ENCODE assay signal across 8 mouse cellular contexts in the genomic region with DNA sequence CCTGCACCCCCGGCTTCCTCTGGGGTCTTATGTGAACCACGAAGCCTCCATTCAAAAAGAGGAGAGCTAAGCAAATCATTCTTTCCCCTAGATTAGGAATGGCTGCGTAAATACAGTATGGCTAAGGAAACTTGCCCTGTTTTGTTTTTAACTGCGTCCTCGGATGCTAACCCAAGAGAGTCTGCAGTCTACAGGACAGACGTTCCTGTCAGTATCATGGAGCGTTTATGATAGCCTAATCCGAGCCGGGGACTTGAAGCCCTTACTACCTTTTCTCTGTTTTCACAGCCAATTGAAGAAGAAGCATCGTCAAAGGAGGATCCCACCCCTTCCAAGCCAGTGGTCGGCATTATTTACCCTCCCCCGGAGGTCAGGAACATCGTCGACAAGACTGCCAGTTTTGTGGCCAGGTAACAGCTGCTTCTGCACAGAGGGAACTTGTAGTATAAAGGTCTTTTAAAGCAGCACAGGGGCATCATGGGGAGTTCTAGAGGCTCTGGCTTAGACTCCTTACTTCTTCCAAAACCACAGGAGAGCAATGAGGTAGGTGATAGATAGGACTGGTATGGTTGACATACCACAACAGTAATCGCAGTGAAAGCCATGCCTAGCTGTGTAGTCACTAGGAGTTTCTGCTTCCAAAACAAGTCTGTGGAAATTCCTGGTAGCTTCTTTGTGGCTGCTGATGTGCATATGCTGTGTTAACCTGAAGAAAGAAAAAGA. TPM values are rescaled to one million over a fixed set of nuclear protein-coding genes. Genes with fewer than 3 reads are reported as not detected.
A peak's percentile ranks its signal among the peaks of the same experiment; 100 is the strongest.
DNase-seq lines count a peak whose midpoint lies in the region; ATAC-seq and TF ChIP-seq lines count a peak whose summit lies in the region.

No protein-coding gene starts in this region.

- peak overlapping the region; percentile 79 for H3K4me2 ChIP-seq in intestine, embryonic 14.5 days (ENCODE audit: low read length)
- H3K4me2 ChIP-seq in neural tube, embryonic 12.5 days (replicated peaks): peak overlapping the region; percentile 95

- no peak for TF ChIP-seq CTCF in lung, adult 2 months (IDR thresholded peaks at IDR 0.05; ENCODE audit: insufficient read depth, low read length)

- WGBS in lung, adult 2 months: 5% methylated on average over 15 of the region's 15 CpGs
- 7% methylated on average over 15 of the region's 15 CpGs for WGBS in intestine, embryonic 14.5 days
- WGBS in neural tube, embryonic 12.5 days: 7% methylated on average over 15 of the region's 15 CpGs

- H3K9ac ChIP-seq in intestine, embryonic 14.5 days (ENCODE audit: low read length): peak overlapping the region; percentile 78
- H3K9ac ChIP-seq in neural tube, embryonic 12.5 days: peak overlapping the region; percentile 91

- H3K36me3 ChIP-seq in intestine, embryonic 14.5 days (ENCODE audit: control insufficient read depth, insufficient read depth, low read length): peaks cover 46% of the 10 kb centered on the region
- peaks cover 43% of the 10 kb centered on the region for H3K36me3 ChIP-seq in neural tube, embryonic 12.5 days

- peak overlapping the region; percentile 96 for H3K4me3 ChIP-seq in lung, adult 2 months (replicated peaks; ENCODE audit: extremely low read depth, low read depth, low read length)
- H3K4me3 ChIP-seq in intestine, embryonic 14.5 days (ENCODE audit: low read depth, low read length): peak overlapping the region; percentile 67
- peak overlapping the region; percentile 85 for H3K4me3 ChIP-seq in neural tube, embryonic 12.5 days

- no peaks in the 10 kb centered on the region for H3K27me3 ChIP-seq in intestine, embryonic 14.5 days (replicated peaks; ENCODE audit: control insufficient read depth, insufficient read depth, low read length)
- no peaks in the 10 kb centered on the region for H3K27me3 ChIP-seq in neural tube, embryonic 12.5 days (replicated peaks)

- ATAC-seq in common myeloid progenitor, adult 5-6 weeks (replicated peaks; ENCODE audit: low read depth, poor library complexity, severe bottlenecking): 0 out of 2 replicates have a peak, but pooled peaks have one; percentile 8
- no peak for ATAC-seq in intestine, embryonic 14.5 days (replicated peaks; ENCODE audit: low FRiP score, low TSS enrichment, low read depth)
- 0 out of 2 replicates have a peak, but pooled peaks have one; percentile 5 for ATAC-seq in neural tube, embryonic 12.5 days (ENCODE audit: low FRiP score, low read depth)
- ATAC-seq in erythroid progenitor cell, adult 5-6 weeks (replicated peaks; ENCODE audit: low FRiP score, poor library complexity, severe bottlenecking): no peak
- ATAC-seq in cerebellum, adult (ENCODE audit: insufficient number of reproducible peaks, low FRiP score, low TSS enrichment): no peak

- no peak for DNase-seq in lung, adult 2 months
- no peak for DNase-seq in lung, postnatal 4 days
- DNase-seq in intestine, embryonic 14.5 days (ENCODE audit: low spot score): no peak
- DNase-seq in embryo, embryonic 10 days (ENCODE audit: low spot score): no peak

- peaks cover 5% of the 10 kb centered on the region; the same call in 1 of the 2 replicates for H3K4me1 ChIP-seq in lung, adult 2 months (ENCODE audit: control insufficient read depth, insufficient read depth, low read length)
- H3K4me1 ChIP-seq in intestine, embryonic 14.5 days (replicated peaks; ENCODE audit: control insufficient read depth, insufficient read depth, low read length): peaks cover 17% of the 10 kb centered on the region
- H3K4me1 ChIP-seq in neural tube, embryonic 12.5 days: peaks cover 31% of the 10 kb centered on the region

- TF ChIP-seq POLR2A in lung, adult 2 months (IDR thresholded peaks at IDR 0.05; ENCODE audit: borderline replicate concordance, extremely low read depth, low read depth, low read length): no peak

- peak overlapping the region; percentile 78 for H3K27ac ChIP-seq in intestine, embryonic 14.5 days (ENCODE audit: low read depth)
- no peak overlapping the region for H3K27ac ChIP-seq in neural tube, embryonic 12.5 days

- H3K9me3 ChIP-seq in intestine, embryonic 14.5 days (ENCODE audit: control insufficient read depth, low read length): no peaks in the 10 kb centered on the region
- H3K9me3 ChIP-seq in neural tube, embryonic 12.5 days: no peaks in the 10 kb centered on the region

RNA-seq across cellular contexts. Expression of gene Sf3a1, which starts 0.8 kb away (rescaled TPM):
- polyA plus RNA-seq in lung, adult 2 months (2012; rRNA removed): 27.0 and 28.2 TPM in 2 replicates
- 47.1 and 54.6 TPM in 2 replicates for total RNA-seq in common myeloid progenitor, adult 5-6 weeks (2017)
- 59.5 and 61.3 TPM in 2 replicates for polyA plus RNA-seq in intestine, embryonic 14.5 days (2014; fragmentation: Nextera tagmentation; extraction: Ambion mirVana)
- 65.7 and 70.1 TPM in 2 replicates for polyA plus RNA-seq in neural tube, embryonic 12.5 days (2016; fragmentation: Nextera tagmentation; extraction: Ambion mirVana)
- 42.2 and 60.4 TPM in 2 replicates for total RNA-seq in erythroid progenitor cell, adult 5-6 weeks (2015; ENCODE audit: low replicate concordance)
- 23.9 and 24.6 TPM in 2 replicates for total RNA-seq in erythroid progenitor cell, adult 5-6 weeks (2017; ENCODE audit: low replicate concordance)

RNA-seq across cellular contexts. Expression of gene Ccdc157, which starts 0.8 kb away (rescaled TPM):
- polyA plus RNA-seq in lung, adult 2 months (2012; rRNA removed): 17.6 and 19.8 TPM in 2 replicates
- 2.1 TPM in 2 replicates for total RNA-seq in common myeloid progenitor, adult 5-6 weeks (2017)
- polyA plus RNA-seq in intestine, embryonic 14.5 days (2014; fragmentation: Nextera tagmentation; extraction: Ambion mirVana): 3.0 and 4.7 TPM in 2 replicates
- polyA plus RNA-seq in neural tube, embryonic 12.5 days (2016; fragmentation: Nextera tagmentation; extraction: Ambion mirVana): 7.6 and 8.3 TPM in 2 replicates
- total RNA-seq in erythroid progenitor cell, adult 5-6 weeks (2015; ENCODE audit: low replicate concordance): 0.42 and 0.72 TPM in 2 replicates
- 1.5 and 5.8 TPM in 2 replicates for total RNA-seq in erythroid progenitor cell, adult 5-6 weeks (2017; ENCODE audit: low replicate concordance)

RNA-seq across cellular contexts. Expression of gene Tbc1d10a, which starts 25.7 kb away (rescaled TPM):
- polyA plus RNA-seq in lung, adult 2 months (2012; rRNA removed): 72.8 and 78.3 TPM in 2 replicates
- 4.7 and 6.3 TPM in 2 replicates for total RNA-seq in common myeloid progenitor, adult 5-6 weeks (2017)
- polyA plus RNA-seq in intestine, embryonic 14.5 days (2014; fragmentation: Nextera tagmentation; extraction: Ambion mirVana): 18.1 and 20.1 TPM in 2 replicates
- 26.9 and 27.7 TPM in 2 replicates for polyA plus RNA-seq in neural tube, embryonic 12.5 days (2016; fragmentation: Nextera tagmentation; extraction: Ambion mirVana)
- total RNA-seq in erythroid progenitor cell, adult 5-6 weeks (2015; ENCODE audit: low replicate concordance): 2.2 and 2.5 TPM in 2 replicates
- total RNA-seq in erythroid progenitor cell, adult 5-6 weeks (2017; ENCODE audit: low replicate concordance): 3.0 and 4.2 TPM in 2 replicates

RNA-seq across cellular contexts. Expression of gene Rnf215, which starts 25.9 kb away (rescaled TPM):
- polyA plus RNA-seq in lung, adult 2 months (2012; rRNA removed): 60.6 and 69.2 TPM in 2 replicates
- 8.7 and 11.5 TPM in 2 replicates for total RNA-seq in common myeloid progenitor, adult 5-6 weeks (2017)
- 24.9 and 27.7 TPM in 2 replicates for polyA plus RNA-seq in intestine, embryonic 14.5 days (2014; fragmentation: Nextera tagmentation; extraction: Ambion mirVana)
- polyA plus RNA-seq in neural tube, embryonic 12.5 days (2016; fragmentation: Nextera tagmentation; extraction: Ambion mirVana): 40.0 and 41.2 TPM in 2 replicates
- total RNA-seq in erythroid progenitor cell, adult 5-6 weeks (2015; ENCODE audit: low replicate concordance): 2.9 and 6.3 TPM in 2 replicates
- 15.9 and 34.0 TPM in 2 replicates for total RNA-seq in erythroid progenitor cell, adult 5-6 weeks (2017; ENCODE audit: low replicate concordance)

RNA-seq across cellular contexts. Expression of gene Sec14l2, which starts 37.7 kb away (rescaled TPM):
- polyA plus RNA-seq in lung, adult 2 months (2012; rRNA removed): 8.2 and 10.7 TPM in 2 replicates
- 2.1 and 3.7 TPM in 2 replicates for total RNA-seq in common myeloid progenitor, adult 5-6 weeks (2017)
- polyA plus RNA-seq in intestine, embryonic 14.5 days (2014; fragmentation: Nextera tagmentation; extraction: Ambion mirVana): 0.84 and 1.1 TPM in 2 replicates
- 2.3 and 3.1 TPM in 2 replicates for polyA plus RNA-seq in neural tube, embryonic 12.5 days (2016; fragmentation: Nextera tagmentation; extraction: Ambion mirVana)
- total RNA-seq in erythroid progenitor cell, adult 5-6 weeks (2015; ENCODE audit: low replicate concordance): 13.0 and 17.6 TPM in 2 replicates
- total RNA-seq in erythroid progenitor cell, adult 5-6 weeks (2017; ENCODE audit: low replicate concordance): 41.5 and 46.1 TPM in 2 replicates

Comparison
In these comparisons a context has a peak if more than half of its experiments do, and no peak if none do; other contexts are left out.
1. ATAC-seq: peak in common myeloid progenitor, adult 5-6 weeks (single experiment) and neural tube, embryonic 12.5 days (single experiment); none in intestine, embryonic 14.5 days (single experiment), erythroid progenitor cell, adult 5-6 weeks (single experiment) and cerebellum, adult (single experiment).
2. Peak in every context shown above with its lines, with median percentiles within 50 percentile points of each other: H3K4me3 ChIP-seq.